Mouse (Mus musculus): ENCODE results near the gene Dhrs4. TPM values are rescaled to one million over a fixed set of nuclear protein-coding genes. Genes with fewer than 3 reads are reported as not detected.

Dhrs4 gene
- total RNA-seq, 2 experiments from 2014 or later = 118 to 130 TPM

DNA sequence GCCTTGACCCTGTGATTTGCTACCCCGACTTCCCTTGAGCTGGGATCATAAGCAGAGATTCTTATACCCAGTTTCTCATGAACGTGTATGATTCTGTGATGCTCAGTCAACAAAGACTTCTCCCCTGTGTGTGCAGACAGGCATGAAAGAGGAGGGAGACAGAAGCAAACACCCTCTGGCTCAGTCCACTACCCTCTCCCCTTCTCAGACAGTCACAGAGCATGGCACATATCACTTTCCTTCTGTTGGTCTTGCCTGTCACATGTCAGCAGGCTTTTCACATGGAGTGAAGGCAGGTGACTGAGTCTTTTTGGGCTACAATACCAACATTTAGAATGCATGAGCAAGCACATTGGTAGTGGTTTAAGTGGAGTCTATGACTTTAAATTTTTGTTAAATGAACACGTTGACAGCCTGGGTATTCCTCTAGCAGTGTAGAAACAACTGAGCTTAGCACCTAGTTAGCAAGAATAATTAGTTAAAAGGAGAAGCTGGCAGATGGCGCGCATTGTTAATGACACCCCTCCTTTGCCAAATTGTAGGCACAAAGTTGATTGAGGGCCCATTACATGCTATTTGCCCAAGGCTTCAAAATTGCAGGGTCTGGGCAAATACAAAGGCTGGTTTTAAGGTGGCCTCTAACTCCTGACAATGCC, 6.0 kb downstream of the Dhrs4 start:
- intact Hi-C loops (cut with DNase I) = no loop called here

DNA sequence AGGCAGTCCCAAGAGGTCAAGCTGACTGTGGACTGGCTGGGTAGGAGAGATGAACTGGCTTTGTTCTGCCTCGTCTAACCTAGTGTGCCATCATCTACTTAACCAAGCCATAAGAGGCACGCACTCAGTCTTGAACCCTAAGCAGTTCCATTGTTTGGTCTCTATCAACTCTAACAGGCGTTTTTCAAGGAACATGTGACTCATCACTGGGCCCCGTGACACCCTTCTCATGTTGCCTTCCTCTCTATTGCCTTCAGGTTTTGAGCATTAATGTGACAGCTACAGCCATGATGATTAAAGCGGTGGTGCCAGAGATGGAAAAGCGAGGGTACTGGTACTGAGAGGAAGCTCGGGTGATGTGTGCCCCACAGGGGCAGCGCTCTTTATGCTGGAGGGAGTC, 8.3 kb downstream of the Dhrs4 start:
- intact Hi-C loops (cut with DNase I) = no loop called here

More for the DNA sequence above, 6.0 kb downstream of the Dhrs4 start:
- no peak for DNase-seq

DNA sequence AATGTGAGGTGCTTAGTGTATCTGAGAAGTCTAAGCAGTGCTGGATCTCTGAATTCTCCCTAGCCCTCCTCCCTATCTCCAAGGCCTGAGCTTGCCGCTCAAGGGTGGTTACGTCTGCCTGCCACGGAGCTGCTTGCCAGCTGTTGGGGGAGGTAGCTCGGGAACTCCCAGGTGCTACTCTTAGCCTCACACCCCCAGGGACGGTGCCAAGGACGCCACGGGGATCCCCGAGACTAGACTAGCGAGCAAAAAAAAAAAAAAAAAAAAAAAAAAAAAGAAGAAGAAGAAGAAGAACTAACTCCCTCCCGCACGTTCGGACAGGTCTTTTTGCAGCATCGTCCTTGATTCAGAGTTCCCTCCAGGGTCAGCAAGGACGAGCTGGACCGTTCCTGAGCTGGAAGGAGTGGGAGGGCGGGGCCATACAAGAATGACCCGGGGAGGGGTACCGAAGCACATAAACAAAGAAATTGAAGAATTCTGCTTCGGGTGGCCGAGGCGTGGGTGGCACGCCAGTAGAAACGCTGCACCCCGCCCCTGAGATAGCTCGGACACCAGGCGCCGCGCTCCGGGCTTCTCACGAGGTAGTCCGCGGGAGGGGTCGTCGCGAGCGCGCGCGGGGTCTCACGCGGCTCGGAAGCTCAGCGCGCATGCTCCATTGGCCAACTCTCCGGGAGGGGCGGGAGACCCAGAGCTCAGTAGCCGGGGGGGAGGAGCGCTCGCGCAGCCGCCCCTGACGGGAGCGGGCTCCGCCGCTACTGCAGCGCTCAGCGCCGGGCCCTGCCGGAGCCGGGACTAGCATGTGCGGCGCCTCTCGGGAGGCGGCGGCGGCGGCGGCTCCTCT, 12.0 kb downstream of the Dhrs4 start, which contains the start of gene Carmil3:
Gene Carmil3 (plus strand): TSS at position 291 of the 841 bp plus-strand sequence.
- peak; percentile 59 to 69 for DNase-seq
- intact Hi-C loops (cut with DNase I) = no loop called here

More for the DNA sequence above, 8.3 kb downstream of the Dhrs4 start:
- no peak for DNase-seq

DNA sequence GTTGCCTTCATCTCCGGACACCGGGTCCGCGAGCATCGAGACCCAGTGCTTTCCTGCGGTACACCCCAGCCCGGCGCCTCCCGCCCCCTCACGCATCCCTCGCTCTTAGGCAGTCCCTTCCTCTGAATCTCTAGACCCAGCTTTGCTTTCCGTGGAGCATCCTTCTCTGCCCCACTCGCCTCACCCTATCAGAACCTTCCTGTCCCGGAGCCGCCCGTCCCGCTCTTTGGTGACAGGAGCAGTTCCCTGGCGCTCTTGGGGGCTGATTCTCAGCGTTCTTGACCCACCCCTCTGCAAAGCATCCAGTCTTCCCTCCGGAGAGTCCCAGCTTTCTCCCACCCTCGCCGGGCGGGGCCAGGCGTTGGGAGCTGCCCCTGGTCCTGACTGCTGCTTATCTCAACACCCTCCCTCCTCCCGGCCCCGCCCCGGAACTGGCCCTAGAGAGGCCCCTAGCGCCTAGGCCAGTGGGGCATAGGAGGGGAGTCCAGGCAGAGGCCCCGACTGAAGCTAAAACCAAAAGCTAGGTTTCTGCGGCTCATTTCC, 12.8 kb downstream of the Dhrs4 start:
- peak; percentile 55 to 59 for DNase-seq
- intact Hi-C loops (cut with DNase I) = no loop called here

DNA sequence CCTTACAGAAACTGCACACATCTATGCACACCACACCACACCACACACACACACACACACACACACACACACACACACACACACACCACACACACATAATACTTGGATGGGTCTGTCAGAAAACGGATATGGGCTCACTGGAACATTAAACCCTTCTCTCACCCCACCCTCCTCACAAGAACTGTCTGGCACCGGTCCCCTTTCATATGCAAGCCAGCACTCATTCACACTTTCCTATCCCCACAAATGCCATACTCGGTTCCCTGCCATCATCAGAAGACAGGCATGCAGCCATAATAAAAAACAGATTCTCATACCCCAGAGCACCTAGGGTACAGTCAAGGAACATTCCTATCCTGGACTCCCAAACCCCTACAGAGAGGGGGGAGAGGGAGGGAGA, 13.5 kb downstream of the Dhrs4 start:
- intact Hi-C loops (cut with DNase I) = no loop called here
- DNase-seq = no peak

DNA sequence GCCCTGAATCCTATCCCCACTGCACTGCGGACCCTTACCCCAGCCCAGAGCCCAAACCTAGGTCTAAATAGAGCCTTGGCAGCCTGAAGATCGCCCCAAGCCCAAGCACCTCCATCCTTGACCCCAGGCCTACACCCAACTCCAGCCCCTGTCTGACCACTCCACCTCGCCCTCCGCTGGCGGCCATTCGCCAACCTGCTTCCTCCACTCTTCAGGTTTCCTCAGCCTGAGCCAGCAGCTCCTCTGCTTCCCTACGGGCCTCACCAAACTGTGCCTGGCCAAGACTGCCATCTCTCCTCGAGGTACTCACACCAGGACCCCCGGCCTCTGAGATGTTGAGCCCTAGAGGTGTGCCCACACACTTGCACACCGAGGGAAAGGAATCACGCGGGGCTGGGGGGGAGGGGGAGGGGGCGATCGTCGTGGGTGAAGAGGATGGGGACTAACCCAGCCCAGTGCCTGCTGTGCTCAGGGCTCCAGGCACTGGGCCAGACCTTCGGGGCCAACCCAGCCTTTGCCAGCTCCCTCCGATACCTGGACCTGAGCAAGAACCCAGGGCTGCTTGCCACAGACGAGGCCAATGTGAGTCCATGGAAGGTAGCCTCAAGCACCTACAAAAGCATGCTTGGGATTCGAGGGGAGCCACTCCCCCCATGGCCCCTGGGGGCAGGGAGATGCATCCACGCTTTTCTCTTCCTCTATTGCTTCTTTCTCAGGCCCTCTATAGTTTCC, 17.1 kb downstream of the Dhrs4 start:
- intact Hi-C loops (cut with DNase I) = loop anchor here (2.0 to 5.0 kb wide), 2 partner anchors 41 to 252 kb away; partner anchors contain the start of genes Dhrs1 and Nop9

DNA sequence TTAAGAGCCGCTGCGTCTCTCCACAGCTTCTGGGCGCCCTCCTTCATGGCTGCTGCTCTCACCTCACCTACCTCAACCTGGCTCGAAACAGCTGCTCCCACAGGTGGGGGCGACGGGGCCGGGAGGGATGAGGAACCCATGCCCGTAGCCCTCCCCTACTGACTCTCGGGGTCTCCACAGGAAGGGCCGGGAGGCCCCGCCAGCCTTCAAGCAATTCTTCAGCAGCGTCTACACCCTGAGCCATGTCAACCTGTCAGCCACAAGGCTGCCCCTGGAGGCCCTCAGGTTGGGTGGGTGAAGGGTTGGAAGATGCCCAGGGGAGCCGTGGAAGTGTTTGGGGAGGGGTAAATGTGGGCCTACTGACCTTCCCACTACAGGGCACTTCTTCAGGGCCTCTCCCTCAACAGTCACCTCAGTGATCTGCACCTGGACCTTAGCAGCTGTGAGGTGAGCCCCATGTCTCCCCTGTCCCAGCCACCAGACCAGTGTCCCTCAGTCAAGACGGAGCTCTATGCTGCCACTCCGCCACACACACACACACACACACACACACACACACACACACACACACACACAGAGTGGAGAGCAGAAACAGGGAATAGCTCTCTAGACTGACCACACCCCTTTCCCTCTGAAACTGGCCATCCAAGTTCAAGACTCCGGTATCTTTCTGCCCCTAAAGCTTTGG, 18.3 kb downstream of the Dhrs4 start:
- DNase-seq = no peak
- intact Hi-C loops (cut with DNase I) = loop anchor here (2.0 to 5.0 kb wide), 2 partner anchors 40 to 250 kb away; partner anchors contain the start of genes Dhrs1 and Nop9

More for the DNA sequence above, 17.1 kb downstream of the Dhrs4 start:
- DNase-seq = no peak

DNA sequence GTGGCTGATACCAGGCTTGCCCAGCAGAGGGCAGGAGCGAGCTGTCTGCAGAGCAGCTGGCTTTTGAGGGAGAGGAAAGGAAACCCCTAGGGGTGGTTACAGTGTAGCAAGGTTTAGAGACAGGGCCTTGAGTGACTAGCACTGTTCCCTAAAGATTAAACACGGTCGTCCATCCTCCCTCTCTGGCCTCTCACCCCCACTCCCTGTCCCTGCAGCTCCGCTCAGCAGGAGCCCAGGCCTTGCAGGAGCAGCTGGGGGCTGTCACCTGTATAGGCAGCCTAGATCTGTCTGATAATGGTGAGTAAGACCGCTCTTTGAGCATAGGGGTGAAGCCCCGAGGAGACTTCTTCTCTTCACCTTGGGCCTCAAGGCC, 18.9 kb downstream of the Dhrs4 start:
- intact Hi-C loops (cut with DNase I) = loop anchor here (2.0 to 5.0 kb wide), 2 partner anchors 39 to 250 kb away; partner anchors contain the start of genes Dhrs1 and Nop9
- DNase-seq = peak; percentile 91 to 94

DNA sequence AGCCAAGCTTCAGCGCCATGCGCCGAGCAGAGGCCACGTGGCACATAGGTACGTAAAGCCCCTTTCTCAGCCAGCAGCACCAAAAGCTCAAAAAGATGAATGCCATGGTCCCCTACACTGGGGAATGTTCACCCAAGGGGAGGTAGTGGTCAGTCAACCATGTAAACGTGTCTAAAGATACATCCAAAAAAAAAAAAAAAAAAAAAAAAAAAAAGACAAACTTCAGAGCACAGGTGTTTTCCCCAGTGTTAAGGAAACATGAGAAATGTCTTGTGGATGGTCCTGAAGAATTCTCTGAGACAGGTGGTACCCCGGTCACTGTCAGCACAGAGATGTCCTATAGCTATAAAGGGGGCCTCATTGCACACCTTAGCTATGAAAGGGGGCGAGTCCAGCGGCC, 27.1 kb downstream of the Dhrs4 start:
- intact Hi-C loops (cut with DNase I) = no loop called here
- no peak for DNase-seq

DNA sequence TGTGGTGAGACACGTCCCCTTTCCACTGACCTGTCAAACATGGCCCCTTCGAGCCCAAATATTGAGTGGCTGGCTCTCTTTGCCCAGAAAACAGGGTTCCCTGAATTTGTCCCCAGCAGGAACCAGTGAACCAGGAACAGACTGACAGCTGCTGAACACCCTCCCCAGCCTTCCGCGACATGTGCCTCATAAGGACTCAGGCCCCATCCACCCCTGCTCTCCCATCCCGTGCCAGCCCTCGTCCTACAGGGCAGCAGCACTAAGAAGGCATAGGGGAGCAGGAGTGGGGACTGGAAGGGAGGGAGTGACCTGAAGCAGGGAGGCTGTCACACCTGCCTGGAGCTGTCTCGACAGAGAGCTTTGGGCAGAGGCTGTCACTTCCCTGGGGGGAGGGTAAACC, 29.2 kb downstream of the Dhrs4 start:
- no peak for DNase-seq
- intact Hi-C loops (cut with DNase I) = no loop called here

DNA sequence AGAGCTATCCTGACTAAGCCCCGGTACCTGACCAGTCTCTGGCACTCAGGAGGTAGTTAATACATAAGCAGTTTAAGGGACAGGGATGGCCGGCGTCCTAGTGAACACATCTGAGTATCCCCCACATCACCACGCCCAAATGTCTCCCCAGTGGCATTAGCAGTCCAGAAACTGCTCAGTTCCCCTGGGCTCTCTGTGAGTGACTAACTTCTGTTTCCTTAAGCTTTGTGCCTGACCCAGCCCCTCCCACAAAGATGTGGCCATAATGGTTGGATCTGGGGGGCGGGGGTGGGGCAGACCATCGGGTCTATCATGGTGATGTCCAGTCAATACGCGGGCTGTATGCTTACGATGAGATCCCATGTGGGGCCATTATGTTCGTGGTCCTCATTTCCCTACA, 31.0 kb downstream of the Dhrs4 start:
- no peak for DNase-seq
- intact Hi-C loops (cut with DNase I) = no loop called here

DNA sequence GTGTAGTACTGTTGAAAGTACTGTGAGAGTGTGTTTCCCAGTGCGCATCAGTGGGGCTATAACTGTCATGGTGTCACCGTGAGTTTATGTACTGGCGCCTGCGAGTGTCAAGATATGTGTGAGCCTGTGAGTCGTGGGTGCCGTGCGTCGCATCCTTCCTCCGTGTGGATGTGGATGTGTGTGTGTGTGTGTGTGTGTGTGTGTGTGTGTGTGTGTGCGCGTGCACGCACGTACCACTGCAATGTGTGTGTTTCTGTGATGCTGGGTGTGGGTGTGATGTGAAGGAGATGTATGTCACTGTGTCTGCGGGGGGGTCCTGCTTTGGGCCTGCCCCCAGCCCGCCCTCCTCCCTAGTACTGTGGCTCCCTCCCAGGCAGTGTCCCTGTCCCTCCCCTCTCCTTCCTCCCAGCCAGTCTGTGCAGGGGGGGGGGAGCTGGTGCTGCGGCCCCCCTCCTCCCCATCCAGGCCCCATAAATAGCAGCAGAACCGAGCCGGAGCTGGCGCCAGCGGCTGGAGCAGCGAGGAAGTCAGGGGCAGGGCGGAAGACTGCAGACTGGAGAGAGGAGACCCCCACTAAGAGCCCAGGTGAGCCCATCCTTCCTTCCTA, 31.7 kb downstream of the Dhrs4 start, which contains the start of gene Cpne6:
Gene Cpne6 (plus strand): TSS at position 321 of the 607 bp plus-strand sequence.
- DNase-seq = no peak
- intact Hi-C loops (cut with DNase I) = no loop called here

DNA sequence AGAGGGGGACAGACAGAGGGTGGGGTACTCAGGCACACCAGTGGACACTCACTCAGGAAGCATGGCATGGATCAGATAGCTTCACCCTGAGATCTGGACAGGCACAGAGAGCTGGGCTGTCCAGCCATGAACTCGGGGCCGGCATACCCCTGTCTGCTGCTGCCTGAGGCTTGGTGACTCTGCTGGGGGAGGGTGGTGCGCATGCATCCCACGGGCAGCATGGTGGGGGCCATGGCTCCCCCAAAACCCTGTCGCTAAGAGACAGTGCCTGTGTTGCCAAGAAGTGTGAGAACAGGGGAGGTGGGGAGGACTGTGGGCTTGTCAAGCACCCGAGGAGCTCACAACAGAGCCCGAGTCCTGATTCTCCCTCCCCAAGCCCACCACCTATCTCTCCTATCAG, 32.5 kb downstream of the Dhrs4 start:
- intact Hi-C loops (cut with DNase I) = no loop called here

DNA sequence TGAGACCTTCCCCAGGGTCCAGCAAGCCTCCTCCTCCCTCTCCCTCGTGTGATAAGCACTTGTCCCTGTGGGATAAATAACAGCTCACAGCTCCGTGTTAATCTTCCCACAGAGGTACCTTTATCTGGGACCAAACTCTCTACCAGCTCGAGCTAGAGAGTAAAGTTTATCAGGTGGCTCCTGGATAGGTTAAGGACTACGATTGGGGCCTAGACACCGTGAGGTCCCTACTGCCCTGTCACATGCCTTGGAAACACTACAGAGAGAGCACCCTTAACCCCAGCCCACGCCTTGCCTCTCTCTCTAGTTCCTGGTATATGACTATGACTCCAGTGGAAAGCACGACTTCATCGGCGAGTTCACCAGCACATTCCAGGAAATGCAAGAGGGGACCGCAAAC, 35.4 kb downstream of the Dhrs4 start:
- DNase-seq = no peak
- intact Hi-C loops (cut with DNase I) = no loop called here

More for the DNA sequence above, 32.5 kb downstream of the Dhrs4 start:
- DNase-seq = no peak

DNA sequence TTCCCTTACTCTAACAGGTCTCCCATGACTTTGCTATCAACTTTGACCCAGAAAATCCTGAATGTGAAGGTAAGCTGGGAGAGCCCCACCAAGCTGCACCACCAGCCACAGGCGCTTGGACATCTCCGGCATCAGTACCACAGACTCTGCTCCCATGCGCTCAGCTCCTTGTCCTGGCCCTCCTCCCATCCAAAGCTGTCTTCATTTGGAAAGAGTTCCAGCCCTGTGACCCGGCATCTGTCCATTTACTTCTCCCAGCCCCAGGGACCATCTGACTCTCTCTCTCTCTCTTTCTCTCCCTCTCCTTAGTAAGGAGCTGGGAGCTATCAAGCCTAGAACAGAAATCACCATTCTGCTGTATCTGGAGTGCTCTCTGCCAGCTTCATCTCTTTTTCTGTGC, 37.3 kb downstream of the Dhrs4 start:
- intact Hi-C loops (cut with DNase I) = no loop called here

DNA sequence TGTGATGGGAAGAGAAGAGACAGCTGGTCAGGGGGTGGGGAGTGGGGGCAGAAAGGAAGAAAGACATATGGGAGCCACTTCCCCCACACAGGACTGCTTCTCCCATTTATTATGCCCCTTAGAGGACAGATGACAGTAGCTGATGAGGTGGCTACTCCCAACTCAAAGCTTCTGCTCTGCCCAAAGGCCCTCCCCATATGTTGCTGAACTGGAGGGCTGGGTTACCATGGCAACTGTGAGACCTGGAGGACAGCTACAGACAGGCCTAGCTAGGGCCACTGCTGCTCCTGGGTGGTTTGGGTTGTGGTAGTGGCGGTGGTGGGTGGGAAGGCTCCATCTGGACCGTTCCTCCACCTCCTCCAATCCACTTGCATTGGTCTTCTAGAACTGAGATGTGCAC, 40.3 kb downstream of the Dhrs4 start:
- intact Hi-C loops (cut with DNase I) = no loop called here

More for the DNA sequence above, 37.3 kb downstream of the Dhrs4 start:
- no peak for DNase-seq

DNA sequence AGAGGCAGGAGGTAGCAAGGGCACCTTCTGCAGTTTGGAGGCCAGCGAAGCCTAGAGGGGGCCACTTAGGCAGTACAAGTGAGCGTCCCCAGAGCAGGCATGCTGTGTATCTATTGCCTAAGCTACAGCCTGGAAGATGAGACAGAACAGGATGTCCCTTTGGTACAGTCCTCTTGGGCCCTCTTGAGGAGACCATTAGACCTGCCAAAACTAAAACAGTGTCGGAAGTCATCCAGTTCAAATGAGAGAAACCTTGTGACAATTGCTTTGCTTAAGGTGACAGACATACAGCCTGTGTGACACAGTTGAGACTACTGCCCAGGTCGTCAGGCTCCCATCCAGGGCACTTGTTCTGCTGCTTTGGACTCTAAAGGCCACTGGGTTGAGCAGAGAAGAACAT, 41.0 kb downstream of the Dhrs4 start:
- DNase-seq = no peak
- intact Hi-C loops (cut with DNase I) = no loop called here

More for the DNA sequence above, 40.3 kb downstream of the Dhrs4 start:
- no peak for DNase-seq

DNA sequence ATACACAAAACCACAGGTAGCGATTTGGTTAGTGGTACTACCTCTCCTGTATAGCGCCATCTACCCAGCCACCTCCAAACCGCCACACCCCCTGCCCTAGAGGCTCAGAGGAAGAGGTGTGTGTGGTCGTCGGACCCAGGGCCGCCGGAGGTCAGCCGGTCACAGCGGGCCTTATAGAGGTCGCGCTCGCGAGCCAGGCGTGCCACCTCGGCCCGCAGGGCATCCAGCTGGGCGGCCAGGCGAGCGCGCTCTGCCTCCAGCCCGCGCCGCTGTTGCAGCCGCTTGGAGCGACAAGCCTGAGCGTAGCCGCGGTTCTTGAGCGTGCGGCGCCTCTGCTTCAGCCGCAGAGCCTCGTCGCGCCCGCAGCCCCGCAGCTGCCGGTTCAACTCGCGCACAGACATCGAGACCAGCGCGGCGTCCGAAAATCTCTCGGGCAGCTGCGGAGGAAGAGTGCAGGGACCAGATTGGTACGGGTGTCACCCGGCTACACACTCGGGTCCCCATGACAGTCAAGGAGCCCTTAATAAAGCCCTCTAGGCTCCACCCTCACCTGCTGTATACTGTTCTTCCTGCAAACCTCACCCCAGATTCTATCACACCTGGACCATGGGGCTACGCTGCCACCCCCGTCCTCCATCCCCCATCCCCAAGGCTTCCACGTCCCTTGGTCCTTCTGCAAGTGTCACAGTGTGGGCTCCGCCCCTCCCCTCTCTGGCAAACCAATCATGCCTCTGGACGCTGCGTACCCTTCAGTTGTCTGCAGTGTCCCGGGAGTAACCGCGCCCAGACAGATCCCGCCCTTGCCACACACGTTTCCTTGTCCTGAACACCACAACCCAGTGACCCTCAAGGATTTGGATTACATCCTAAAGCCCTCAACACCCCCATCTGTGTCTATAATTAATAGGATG, 42.1 kb downstream of the Dhrs4 start:
- intact Hi-C loops (cut with DNase I) = no loop called here
- DNase-seq = peak in 1 of 2 experiments; percentile 20
